Mouse (Mus musculus): Measurements from ENCODE around the gene Polr3c.
"Not testable (repeated sequence)": the region's sequence is repeated elsewhere in the genome, so short reads cannot be mapped to it uniquely, and the experiment has no call there.

Gene Polr3c

GRCm38 (mm10) chr3:96678456-96678855 lies 49.0 kb downstream of the Polr3c start:
- in situ Hi-C loops (cut with MboI, MseI), result no loop called here

- in situ Hi-C loops (cut with MboI, MseI), result no loop called here
These were observed 51.7 kb downstream of the Polr3c start for GRCm38 (mm10) chr3:96675690-96676089.

DNA sequence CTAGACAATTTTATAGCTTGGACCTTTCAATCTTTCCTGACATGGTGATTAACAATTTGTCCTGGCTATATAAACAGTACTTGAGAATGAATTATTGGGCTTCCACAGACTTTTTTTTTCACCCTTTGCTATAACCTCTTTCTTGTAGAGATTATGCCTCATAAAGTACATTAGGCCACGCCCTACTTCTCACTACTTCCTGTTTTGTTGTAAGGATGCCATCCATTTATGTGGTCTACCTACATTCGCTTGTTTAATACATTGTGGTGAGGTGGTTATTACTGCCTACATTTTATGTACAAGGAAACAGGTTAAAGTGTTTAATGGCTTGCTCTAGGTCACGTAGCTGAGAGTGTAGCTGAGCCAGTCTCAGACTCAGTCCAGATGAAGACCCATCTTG lies 52.3 kb downstream of the Polr3c start:
- in situ Hi-C loops (cut with MboI, MseI), result no loop called here

- in situ Hi-C loops (cut with MboI, MseI), result no loop called here
These were observed 53.0 kb downstream of the Polr3c start for GRCm38 (mm10) chr3:96674442-96674841.

DNA sequence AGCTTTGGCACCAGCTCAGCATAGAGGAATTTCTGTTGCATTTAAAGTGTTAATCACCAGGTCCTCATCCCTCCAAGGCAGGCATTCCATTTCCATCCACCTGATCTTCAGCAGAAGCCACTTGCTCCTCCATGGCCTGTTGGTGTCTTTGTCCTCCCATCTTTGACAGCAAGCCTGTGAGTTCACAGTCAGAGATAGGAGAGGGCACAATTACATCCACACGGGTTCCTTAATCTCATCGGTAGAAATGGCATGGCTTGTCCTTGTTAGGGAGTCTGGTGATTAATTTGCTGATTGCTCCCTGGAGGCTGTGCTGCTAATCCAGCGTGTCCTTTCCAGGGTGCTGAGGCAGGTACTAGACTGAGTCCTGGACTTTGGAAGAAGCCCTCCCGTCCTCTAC lies 53.9 kb downstream of the Polr3c start:
- in situ Hi-C loops (cut with MboI, MseI), result no loop called here

DNA sequence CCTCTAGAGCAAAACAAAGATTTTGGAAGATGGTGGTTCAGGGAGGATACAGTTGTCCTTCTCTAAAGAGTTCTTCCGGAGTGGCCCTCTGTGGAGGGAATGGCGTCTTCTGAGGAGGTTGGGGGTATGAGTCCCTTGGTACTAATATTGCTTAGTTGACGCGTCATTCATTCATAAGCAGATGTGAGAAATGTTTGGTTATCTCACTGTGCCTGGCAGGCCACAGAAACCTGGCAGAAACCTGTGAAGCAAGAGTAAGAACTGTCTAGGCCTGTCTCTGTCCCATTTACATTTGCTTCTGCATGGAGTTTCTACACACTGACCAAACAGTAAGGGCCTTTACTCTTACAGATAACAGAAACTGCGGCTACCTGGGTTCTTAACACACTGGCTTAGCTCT lies 55.9 kb downstream of the Polr3c start:
- in situ Hi-C loops (cut with MboI, MseI), result no loop called here

GRCm38 (mm10) chr3:96669727-96670468 lies 57.5 kb downstream of the Polr3c start, which contains the start of gene Ankrd35:
Ankrd35 (plus strand) TSS chr3:96670131.
- in situ Hi-C loops (cut with MboI, MseI), result no loop called here

GRCm38 (mm10) chr3:96668424-96669067 lies 58.9 kb downstream of the Polr3c start:
- in situ Hi-C loops (cut with MboI, MseI), result no loop called here

DNA sequence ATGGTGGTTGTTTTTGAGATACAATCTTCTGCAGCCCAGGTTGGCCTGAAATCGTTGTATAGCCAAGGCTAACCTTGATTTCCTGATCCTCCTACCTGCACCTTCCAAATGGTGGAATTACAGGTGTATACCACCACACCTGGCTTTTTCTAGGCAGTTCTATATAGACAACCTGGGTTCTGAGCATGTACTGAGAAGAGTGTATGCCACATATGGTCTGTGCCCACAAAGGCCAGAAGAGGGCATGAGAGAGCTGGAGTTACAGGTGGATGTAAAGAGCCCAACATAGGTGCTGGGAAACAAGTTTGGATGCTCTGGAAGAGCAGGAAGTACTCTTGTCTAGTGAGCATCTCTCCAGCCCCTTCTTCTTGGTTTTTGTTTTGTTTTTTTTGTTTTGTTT lies 60.1 kb downstream of the Polr3c start:
- in situ Hi-C loops (cut with MboI, MseI), result no loop called here

DNA sequence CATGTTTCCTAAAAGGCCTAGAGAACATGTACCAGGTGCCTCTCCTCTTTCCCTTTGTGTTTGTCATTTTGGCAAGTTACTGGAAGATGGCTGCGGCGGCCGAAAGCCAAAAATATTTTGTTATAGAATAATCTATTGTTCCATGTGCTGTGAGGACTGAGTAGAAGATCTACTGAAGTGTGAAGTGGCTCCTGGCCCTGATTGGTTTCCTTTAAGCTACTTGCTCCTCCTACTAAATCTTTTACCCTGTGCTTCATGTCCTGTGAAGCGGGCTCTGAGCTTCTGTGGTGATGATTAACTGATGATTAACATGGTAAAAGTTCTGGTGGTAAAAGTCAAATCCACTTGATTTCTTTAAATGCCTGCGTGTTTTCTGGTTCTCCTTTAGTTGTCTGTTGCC lies 60.5 kb downstream of the Polr3c start:
- in situ Hi-C loops (cut with MboI, MseI), result no loop called here

- in situ Hi-C loops (cut with MboI, MseI), result not testable (repeated sequence)
These were observed 61.6 kb downstream of the Polr3c start for GRCm38 (mm10) chr3:96665732-96666363.

DNA sequence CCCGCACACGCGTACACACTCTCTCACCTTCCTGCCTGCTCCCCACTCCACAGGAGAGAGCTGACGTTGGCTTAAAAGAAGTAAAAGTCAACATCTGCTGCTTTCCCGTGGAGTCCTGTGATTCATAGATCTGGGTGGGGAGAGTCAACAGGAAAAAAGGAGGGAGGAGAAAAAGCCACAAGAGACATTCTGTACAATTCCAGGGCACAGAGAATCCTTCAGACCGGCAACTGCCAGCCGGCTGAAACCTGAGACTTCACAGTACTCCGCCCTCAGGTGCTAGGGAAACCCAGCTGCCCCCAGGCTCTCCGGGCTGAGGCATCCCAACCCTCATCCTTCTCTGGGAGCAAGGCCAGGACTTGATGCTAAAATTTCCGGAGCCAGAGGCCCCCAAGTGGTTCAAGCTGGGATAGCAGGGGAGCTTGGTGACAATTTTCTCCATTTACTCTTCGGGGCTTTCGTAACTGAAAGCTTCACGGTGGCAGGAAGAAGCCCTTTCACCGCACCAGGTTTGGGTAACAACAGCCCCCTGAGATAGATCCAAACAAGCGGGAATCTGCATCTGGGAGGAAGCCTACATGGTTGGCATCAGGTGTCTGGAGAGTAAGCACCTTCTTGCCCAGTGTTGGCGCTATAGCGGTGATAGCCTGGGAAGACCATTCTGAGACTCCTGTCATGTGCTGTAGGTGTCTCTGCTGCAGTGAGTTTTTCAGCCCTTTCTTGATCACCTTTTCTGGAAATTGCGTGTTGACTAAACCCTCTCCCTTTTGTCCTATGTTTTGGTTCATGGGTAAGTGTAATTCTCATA lies 63.8 kb downstream of the Polr3c start:
- in situ Hi-C loops (cut with MboI, MseI), result no loop called here

DNA sequence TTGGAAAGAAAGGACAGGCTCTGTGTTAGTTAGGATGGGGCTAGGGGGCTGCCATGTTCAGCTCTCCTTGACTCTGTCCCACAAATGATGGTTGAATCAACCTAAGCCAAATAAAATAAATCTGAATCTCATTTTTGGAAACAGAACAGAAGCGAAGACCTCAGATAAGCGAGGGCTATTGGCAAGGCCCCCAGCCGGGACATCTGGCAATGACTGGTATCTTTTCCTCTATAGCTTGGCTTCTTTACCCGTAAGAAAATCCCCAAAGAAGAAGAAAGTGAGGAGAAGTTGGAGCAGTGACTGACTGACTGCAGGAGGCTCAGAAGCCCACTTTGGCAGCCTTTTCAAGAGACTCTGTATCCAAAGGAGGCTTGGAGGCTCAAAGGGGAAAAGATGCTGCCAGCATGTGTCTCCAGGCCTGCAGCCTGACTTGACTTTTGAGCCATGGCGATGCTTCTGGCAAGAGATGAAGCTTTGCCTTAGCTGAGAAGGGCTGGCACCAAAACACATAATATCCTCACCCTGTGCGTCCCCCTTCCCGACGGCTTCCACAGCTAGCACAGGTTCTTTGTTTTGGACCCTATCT lies 64.6 kb downstream of the Polr3c start:
- in situ Hi-C loops (cut with MboI, MseI), result no loop called here

Data from T-helper 1 cell (primary cell).